Mouse (Mus musculus): ENCODE data around the gene Zfp536. TPM values are rescaled to one million over a fixed set of nuclear protein-coding genes. Genes with fewer than 3 reads are reported as not detected.

Gene Zfp536
- polyA plus RNA-seq, 1 experiment from 2014 or later: 9.0 TPM

GRCm38 (mm10) chr7:37768310-37768940 is 5.0 kb downstream of the Zfp536 start:
- Histone ChIP-seq H3K4me1 (ENCODE audit: insufficient read depth, low read length) (peaks cover 27% of the 10 kb centered on the region), H3K9me3 (ENCODE audit: low read length) (no peaks in the 10 kb centered on the region), H3K9ac (replicated peaks; ENCODE audit: low read length) (peak overlapping the region; percentile 48), H3K4me2 (replicated peaks; ENCODE audit: low read depth, low read length) (peak overlapping the region; percentile 98), H3K27me3 (ENCODE audit: insufficient read depth, low read length) (peaks cover 69% of the 10 kb centered on the region), H3K27ac (ENCODE audit: low read length) (no peak overlapping the region), H3K36me3 (ENCODE audit: insufficient read depth, low read length) (no peaks in the 10 kb centered on the region), H3K4me3 (ENCODE audit: low read length) (peak overlapping the region; percentile 55)
- WGBS: 10% methylated on average over 10 of the region's 10 CpGs
- no peak for ATAC-seq (ENCODE audit: low FRiP score, low TSS enrichment)

- Histone ChIP-seq H3K4me3 (ENCODE audit: low read length) (no peak overlapping the region), H3K36me3 (ENCODE audit: insufficient read depth, low read length) (no peaks in the 10 kb centered on the region), H3K4me2 (replicated peaks; ENCODE audit: low read depth, low read length) (no peak overlapping the region), H3K9ac (replicated peaks; ENCODE audit: low read length) (no peak overlapping the region), H3K4me1 (ENCODE audit: insufficient read depth, low read length) (no peaks in the 10 kb centered on the region), H3K9me3 (ENCODE audit: low read length) (no peaks in the 10 kb centered on the region), H3K27me3 (ENCODE audit: insufficient read depth, low read length) (peaks cover 2% of the 10 kb centered on the region; the same call in 1 of the 2 replicates), H3K27ac (ENCODE audit: low read length) (no peak overlapping the region)
- ATAC-seq (ENCODE audit: low FRiP score, low TSS enrichment): no peak
- WGBS: 93% methylated on average over 5 of the region's 5 CpGs
These were observed 14.6 kb downstream of the Zfp536 start for GRCm38 (mm10) chr7:37758886-37759285.

- ATAC-seq (ENCODE audit: low FRiP score, low TSS enrichment): no peak
- no peaks in the 10 kb centered on the region for H3K4me1 ChIP-seq (ENCODE audit: insufficient read depth, low read length)
These were observed 20.4 kb downstream of the Zfp536 start for GRCm38 (mm10) chr7:37753024-37753423.

GRCm38 (mm10) chr7:37746133-37746761 is 27.2 kb downstream of the Zfp536 start:
- WGBS: 24% methylated on average over 12 of the region's 13 CpGs

More at GRCm38 (mm10) chr7:37753024-37753423, 20.4 kb downstream of the Zfp536 start:
- no peaks in the 10 kb centered on the region for H3K9me3 ChIP-seq (ENCODE audit: low read length)
- WGBS: 86% methylated on average over 1 of the region's 1 CpGs
- H3K4me2 ChIP-seq (replicated peaks; ENCODE audit: low read depth, low read length): no peak overlapping the region
- no peak overlapping the region for H3K27ac ChIP-seq (ENCODE audit: low read length)
- no peaks in the 10 kb centered on the region for H3K27me3 ChIP-seq (ENCODE audit: insufficient read depth, low read length)
- H3K36me3 ChIP-seq (ENCODE audit: insufficient read depth, low read length): no peaks in the 10 kb centered on the region
- no peak overlapping the region for H3K4me3 ChIP-seq (ENCODE audit: low read length)
- H3K9ac ChIP-seq (replicated peaks; ENCODE audit: low read length): no peak overlapping the region

GRCm38 (mm10) chr7:37743350-37743749 is 30.1 kb downstream of the Zfp536 start:
- ATAC-seq (ENCODE audit: low FRiP score, low TSS enrichment): no peak
- Histone ChIP-seq H3K4me2 (replicated peaks; ENCODE audit: low read depth, low read length) (no peak overlapping the region), H3K27me3 (ENCODE audit: insufficient read depth, low read length) (0 out of 2 replicates have a peak, but pooled peaks cover 3% of the 10 kb centered on the region), H3K27ac (ENCODE audit: low read length) (no peak overlapping the region), H3K4me1 (ENCODE audit: insufficient read depth, low read length) (no peaks in the 10 kb centered on the region), H3K9ac (replicated peaks; ENCODE audit: low read length) (no peak overlapping the region), H3K4me3 (ENCODE audit: low read length) (no peak overlapping the region), H3K9me3 (ENCODE audit: low read length) (no peaks in the 10 kb centered on the region), H3K36me3 (ENCODE audit: insufficient read depth, low read length) (no peaks in the 10 kb centered on the region)
- WGBS: 81% methylated on average over 8 of the region's 8 CpGs

More at GRCm38 (mm10) chr7:37746133-37746761, 27.2 kb downstream of the Zfp536 start:
- no peaks in the 10 kb centered on the region for H3K36me3 ChIP-seq (ENCODE audit: insufficient read depth, low read length)
- H3K4me3 ChIP-seq (ENCODE audit: low read length): no peak overlapping the region
- no peaks in the 10 kb centered on the region for H3K4me1 ChIP-seq (ENCODE audit: insufficient read depth, low read length)
- no peak overlapping the region for H3K4me2 ChIP-seq (replicated peaks; ENCODE audit: low read depth, low read length)
- H3K9me3 ChIP-seq (ENCODE audit: low read length): no peaks in the 10 kb centered on the region
- H3K9ac ChIP-seq (replicated peaks; ENCODE audit: low read length): no peak overlapping the region
- 0 out of 2 replicates have a peak, but pooled peaks cover 3% of the 10 kb centered on the region for H3K27me3 ChIP-seq (ENCODE audit: insufficient read depth, low read length)
- H3K27ac ChIP-seq (ENCODE audit: low read length): no peak overlapping the region
- no peak for ATAC-seq (ENCODE audit: low FRiP score, low TSS enrichment)

GRCm38 (mm10) chr7:37737191-37737590 is 36.2 kb downstream of the Zfp536 start:
- no peak for ATAC-seq (ENCODE audit: low FRiP score, low TSS enrichment)
- Histone ChIP-seq H3K36me3 (ENCODE audit: insufficient read depth, low read length) (no peaks in the 10 kb centered on the region), H3K9me3 (ENCODE audit: low read length) (no peaks in the 10 kb centered on the region), H3K9ac (replicated peaks; ENCODE audit: low read length) (no peak overlapping the region), H3K27me3 (ENCODE audit: insufficient read depth, low read length) (peaks cover 4% of the 10 kb centered on the region; the same call in 1 of the 2 replicates), H3K4me2 (replicated peaks; ENCODE audit: low read depth, low read length) (no peak overlapping the region), H3K4me1 (ENCODE audit: insufficient read depth, low read length) (peaks cover 8% of the 10 kb centered on the region), H3K4me3 (ENCODE audit: low read length) (no peak overlapping the region), H3K27ac (ENCODE audit: low read length) (no peak overlapping the region)
- 61% methylated on average over 8 of the region's 8 CpGs for WGBS

GRCm38 (mm10) chr7:37736413-37736720 is 37.1 kb downstream of the Zfp536 start:
- Histone ChIP-seq H3K27me3 (ENCODE audit: insufficient read depth, low read length) (peaks cover 4% of the 10 kb centered on the region; the same call in 1 of the 2 replicates), H3K9ac (replicated peaks; ENCODE audit: low read length) (no peak overlapping the region), H3K4me3 (ENCODE audit: low read length) (no peak overlapping the region), H3K36me3 (ENCODE audit: insufficient read depth, low read length) (no peaks in the 10 kb centered on the region), H3K27ac (ENCODE audit: low read length) (no peak overlapping the region), H3K4me2 (replicated peaks; ENCODE audit: low read depth, low read length) (no peak overlapping the region), H3K9me3 (ENCODE audit: low read length) (no peaks in the 10 kb centered on the region), H3K4me1 (ENCODE audit: insufficient read depth, low read length) (peaks cover 8% of the 10 kb centered on the region)
- 38% methylated on average over 4 of the region's 4 CpGs for WGBS
- ATAC-seq (ENCODE audit: low FRiP score, low TSS enrichment): no peak

- 57% methylated on average over 7 of the region's 7 CpGs for WGBS
- no peaks in the 10 kb centered on the region for H3K9me3 ChIP-seq (ENCODE audit: low read length)
- no peak overlapping the region for H3K9ac ChIP-seq (replicated peaks; ENCODE audit: low read length)
- no peaks in the 10 kb centered on the region for H3K36me3 ChIP-seq (ENCODE audit: insufficient read depth, low read length)
- peaks cover 8% of the 10 kb centered on the region for H3K4me1 ChIP-seq (ENCODE audit: insufficient read depth, low read length)
- peaks cover 4% of the 10 kb centered on the region; the same call in 1 of the 2 replicates for H3K27me3 ChIP-seq (ENCODE audit: insufficient read depth, low read length)
- no peak overlapping the region for H3K4me2 ChIP-seq (replicated peaks; ENCODE audit: low read depth, low read length)
- ATAC-seq (ENCODE audit: low FRiP score, low TSS enrichment): no peak
- no peak overlapping the region for H3K27ac ChIP-seq (ENCODE audit: low read length)
- no peak overlapping the region for H3K4me3 ChIP-seq (ENCODE audit: low read length)
These were observed 37.6 kb downstream of the Zfp536 start for GRCm38 (mm10) chr7:37735707-37736412.

- Histone ChIP-seq H3K9ac (replicated peaks; ENCODE audit: low read length) (no peak overlapping the region), H3K27ac (ENCODE audit: low read length) (no peak overlapping the region), H3K36me3 (ENCODE audit: insufficient read depth, low read length) (no peaks in the 10 kb centered on the region), H3K4me3 (ENCODE audit: low read length) (no peak overlapping the region), H3K4me2 (replicated peaks; ENCODE audit: low read depth, low read length) (no peak overlapping the region), H3K9me3 (ENCODE audit: low read length) (no peaks in the 10 kb centered on the region), H3K27me3 (ENCODE audit: insufficient read depth, low read length) (peaks cover 4% of the 10 kb centered on the region; the same call in 1 of the 2 replicates), H3K4me1 (ENCODE audit: insufficient read depth, low read length) (peaks cover 8% of the 10 kb centered on the region)
- ATAC-seq (ENCODE audit: low FRiP score, low TSS enrichment): no peak
- WGBS: 81% methylated on average over 6 of the region's 6 CpGs
These were observed 38.3 kb downstream of the Zfp536 start for GRCm38 (mm10) chr7:37735101-37735500.

GRCm38 (mm10) chr7:37734576-37734975 is 38.9 kb downstream of the Zfp536 start:
- no peak overlapping the region for H3K4me2 ChIP-seq (replicated peaks; ENCODE audit: low read depth, low read length)
- no peaks in the 10 kb centered on the region for H3K36me3 ChIP-seq (ENCODE audit: insufficient read depth, low read length)
- H3K4me3 ChIP-seq (ENCODE audit: low read length): no peak overlapping the region
- ATAC-seq (ENCODE audit: low FRiP score, low TSS enrichment): no peak
- 43% methylated on average over 6 of the region's 6 CpGs for WGBS
- H3K9me3 ChIP-seq (ENCODE audit: low read length): no peaks in the 10 kb centered on the region
- H3K4me1 ChIP-seq (ENCODE audit: insufficient read depth, low read length): peaks cover 8% of the 10 kb centered on the region
- H3K27ac ChIP-seq (ENCODE audit: low read length): no peak overlapping the region
- no peak overlapping the region for H3K9ac ChIP-seq (replicated peaks; ENCODE audit: low read length)
- peaks cover 4% of the 10 kb centered on the region; the same call in 1 of the 2 replicates for H3K27me3 ChIP-seq (ENCODE audit: insufficient read depth, low read length)

Data from kidney, embryonic 16.5 days (tissue).